Mouse (Mus musculus) testis, adult 2 months (tissue): ENCODE measurements around the gene Slc30a6.

Source experiments
- CTCF ChIP-seq: fragments of 200-500 bp; IDR thresholded peaks from 2 replicates; pipeline ENCODE4 v1.5.1; 2012; ENCODE audit warnings: low read depth, mild to moderate bottlenecking, inconsistent platforms, low read length, moderate library complexity; ENCODE audit not compliant: control insufficient read depth, insufficient read depth, insufficient replicate concordance
- POLR2A ChIP-seq: fragments of 200-500 bp; IDR thresholded peaks from 2 replicates; pipeline ENCODE4 v1.6.1; 2012; ENCODE audit warnings: low read depth, mild to moderate bottlenecking, inconsistent platforms, low read length, moderate library complexity; ENCODE audit not compliant: control insufficient read depth

GRCm38 (mm10) chr17:74402486-74403222, 7.2 kb downstream of the Slc30a6 start:
- no peak for TF ChIP-seq POLR2A
- TF ChIP-seq CTCF = no peak
